Mouse (Mus musculus): ENCODE data around the gene Rnf7.
"Not testable (repeated sequence)": the region's sequence is repeated elsewhere in the genome, so short reads cannot be mapped to it uniquely, and the experiment has no call there.

Rnf7 gene

DNA sequence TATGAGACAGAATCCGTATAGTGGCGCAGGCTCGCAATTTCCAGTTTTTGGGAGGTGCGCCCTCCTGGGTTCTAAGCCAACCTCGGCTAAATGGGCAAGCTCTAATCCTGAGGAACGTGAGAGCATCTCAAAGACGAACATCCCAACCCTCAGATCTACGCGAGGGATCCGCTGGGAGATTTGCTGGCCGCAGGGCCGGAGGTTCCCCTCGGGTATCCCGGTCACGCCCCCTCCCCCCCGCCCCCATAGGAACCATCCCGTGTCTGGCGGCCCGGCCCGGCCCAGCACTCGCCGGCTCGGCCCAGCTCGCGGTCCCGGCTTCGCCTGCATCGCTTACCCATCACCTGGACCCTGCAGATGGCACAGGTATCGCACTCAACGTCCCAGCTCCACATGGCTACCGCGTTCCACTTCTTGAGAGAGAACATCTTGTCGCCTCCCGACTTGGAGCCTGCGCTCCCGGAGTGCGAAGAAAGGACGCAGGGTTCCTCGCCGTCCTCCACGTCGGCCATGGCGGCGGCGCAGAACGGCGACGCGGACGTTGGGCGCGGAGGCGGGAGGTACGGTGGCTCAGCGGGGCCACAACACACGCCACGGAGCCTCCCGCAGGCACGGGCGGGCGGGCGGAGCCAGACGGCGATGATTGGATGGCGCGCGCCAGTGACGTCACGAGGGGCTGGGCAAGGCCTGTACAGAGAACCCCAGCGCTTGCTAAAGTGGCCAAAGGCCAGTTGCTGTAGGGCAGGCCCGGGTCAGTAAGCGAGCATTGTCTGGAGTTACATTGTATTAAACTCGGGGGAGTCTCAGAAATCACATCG, at the start of gene Rnf7:
Rnf7 (minus strand) TSS at position 605 of the 818 bp plus-strand sequence.
- DNase-seq (ENCODE audit: low spot score), result peak; percentile 99

DNA sequence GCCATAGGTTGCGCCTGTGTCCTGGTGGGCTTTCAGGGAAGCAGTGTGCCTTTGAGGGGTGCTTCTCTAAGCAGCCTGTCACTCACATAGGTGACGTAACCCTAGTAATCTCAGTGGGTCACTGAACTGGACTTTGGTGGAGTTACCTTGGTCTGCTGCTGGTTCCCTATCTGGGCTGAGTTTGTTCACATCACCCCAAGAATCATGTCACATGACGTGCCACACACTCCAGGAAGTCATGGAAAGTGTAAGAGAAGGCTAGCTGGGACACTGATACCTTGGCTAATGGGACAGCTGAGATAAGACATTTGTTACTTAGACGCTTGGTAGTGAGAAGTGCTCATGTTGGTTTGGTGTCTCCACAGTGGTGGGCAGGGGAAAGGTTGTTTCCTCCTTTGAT, 47.5 kb upstream of the Rnf7 start:
- no peak for DNase-seq (ENCODE audit: low spot score)

DNA sequence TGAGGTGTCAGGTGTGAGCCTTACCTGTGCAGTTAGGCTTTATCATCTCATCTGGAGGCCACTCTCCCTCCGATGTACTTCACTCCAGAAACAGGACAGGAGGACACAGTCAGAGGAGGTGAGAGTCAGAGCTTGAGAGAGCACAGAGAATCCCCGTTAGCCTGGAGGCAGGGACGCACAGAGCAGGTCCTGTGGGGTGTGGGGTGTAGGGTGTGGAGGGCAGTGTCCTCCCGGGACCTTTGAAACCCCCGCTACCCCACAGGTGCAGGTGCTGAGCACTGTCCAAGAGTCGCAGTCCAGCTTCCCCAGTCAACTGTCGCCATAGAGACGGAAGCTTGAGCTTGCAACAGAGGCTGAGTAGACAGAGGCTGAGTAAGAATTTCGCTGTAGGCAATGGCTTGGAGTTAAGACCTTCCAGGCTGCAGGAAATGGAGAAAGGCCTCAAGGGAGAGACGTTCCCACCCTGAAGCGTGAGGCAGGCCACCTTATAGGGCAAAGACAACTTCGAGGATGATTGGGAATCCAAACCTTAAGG, 46.6 kb upstream of the Rnf7 start, which contains the start of gene Gm28729:
Gm28729 (minus strand) TSS at position 293 of the 535 bp plus-strand sequence.
- no peak for DNase-seq (ENCODE audit: low spot score)

DNA sequence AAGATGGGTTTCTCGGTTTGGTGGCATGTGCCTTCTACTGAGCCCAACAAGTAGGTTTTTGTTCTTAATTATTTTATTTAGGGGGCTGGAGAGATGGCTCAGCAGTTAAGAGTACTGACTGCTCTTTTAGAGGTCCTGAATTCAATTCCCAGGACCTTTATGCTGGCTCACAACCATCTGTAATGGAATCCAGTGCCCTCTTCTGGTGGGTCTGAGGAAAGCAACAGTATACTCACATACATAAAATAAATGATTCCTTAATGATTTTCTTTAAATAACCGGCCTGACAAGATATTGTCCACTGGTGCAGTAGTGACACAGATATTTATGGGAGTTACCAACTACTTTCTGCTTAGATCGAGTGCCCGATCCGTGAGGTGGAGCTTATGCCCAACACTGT, 44.7 kb upstream of the Rnf7 start:
- no peak for DNase-seq (ENCODE audit: low spot score)

DNA sequence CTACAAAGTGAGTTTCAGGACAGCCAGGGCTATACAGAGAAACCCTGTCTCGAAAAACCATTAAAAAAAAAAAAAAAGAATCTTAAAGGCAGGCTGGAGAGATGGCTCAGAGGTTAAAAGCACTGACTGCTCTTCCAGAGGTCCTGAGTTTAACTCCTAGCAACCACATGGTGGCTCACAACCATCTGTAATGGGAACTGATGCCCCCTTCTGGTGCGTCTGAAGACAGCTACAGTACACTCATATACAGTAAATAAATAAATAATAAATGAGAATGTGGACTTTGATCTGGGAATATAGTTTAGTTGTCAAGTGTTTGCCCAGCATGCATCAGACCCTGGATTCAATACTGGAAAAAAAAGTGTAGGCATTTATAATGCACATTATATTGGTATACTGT, 43.1 kb upstream of the Rnf7 start:
- not testable (repeated sequence) for DNase-seq (ENCODE audit: low spot score)

DNA sequence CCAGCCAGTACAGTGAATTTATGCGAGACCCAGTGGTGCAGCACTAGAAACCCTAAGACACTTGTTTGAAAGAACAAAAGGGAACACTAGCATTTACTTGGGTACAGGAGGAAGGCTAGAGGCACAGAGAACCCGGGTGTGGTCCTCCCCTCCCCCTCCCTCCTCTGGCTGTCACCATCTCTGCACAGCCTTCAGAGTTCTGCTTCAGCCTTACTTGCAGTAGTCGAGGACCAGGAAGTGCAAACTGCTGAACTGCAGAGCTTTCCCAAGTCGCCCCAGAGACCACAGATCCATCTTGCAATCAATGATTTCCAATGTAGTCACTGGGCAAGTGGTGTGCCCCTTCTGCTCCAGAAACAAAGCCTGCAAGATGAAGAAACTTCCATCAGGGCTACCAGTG, 39.0 kb upstream of the Rnf7 start:
- no peak for DNase-seq (ENCODE audit: low spot score)

DNA sequence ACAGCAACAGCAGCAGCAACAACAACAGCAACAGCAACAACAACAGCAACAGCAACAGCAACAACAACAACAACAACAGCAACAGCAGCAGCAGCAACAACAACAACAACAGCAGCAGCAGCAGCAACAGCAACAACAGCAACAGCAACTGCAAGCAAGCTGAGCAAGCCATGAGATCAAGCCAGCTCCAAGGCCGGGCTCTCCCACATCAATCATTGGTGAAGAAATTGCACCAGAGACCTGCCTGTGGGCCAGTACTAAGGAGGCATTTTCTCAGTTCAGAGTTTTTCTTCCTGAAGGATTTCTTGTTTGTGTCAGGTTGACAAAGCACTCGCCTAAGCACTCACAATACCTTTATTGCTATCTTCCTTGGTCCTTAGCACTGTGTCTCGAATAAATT, 38.3 kb upstream of the Rnf7 start:
- DNase-seq (ENCODE audit: low spot score), result no peak

DNA sequence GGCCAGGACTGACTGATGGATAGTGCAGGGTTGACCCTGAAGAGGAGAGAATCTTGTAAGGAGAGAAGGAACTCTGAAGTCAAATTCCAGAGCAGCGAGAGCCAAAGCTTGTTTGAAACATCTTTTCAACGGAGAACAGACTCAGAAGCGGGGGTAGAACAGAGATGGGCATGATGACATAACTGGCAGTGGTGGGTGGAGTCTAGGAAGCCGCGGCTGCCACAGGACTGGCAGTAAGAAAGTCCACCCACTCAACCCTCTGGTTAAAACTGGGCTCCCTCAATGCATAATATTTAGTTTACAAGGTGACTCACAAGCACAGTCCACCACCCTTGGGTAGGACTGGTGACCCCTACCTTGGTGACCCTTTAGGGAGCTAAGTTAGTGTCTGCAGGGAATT, 37.3 kb upstream of the Rnf7 start:
- DNase-seq (ENCODE audit: low spot score), result no peak

DNA sequence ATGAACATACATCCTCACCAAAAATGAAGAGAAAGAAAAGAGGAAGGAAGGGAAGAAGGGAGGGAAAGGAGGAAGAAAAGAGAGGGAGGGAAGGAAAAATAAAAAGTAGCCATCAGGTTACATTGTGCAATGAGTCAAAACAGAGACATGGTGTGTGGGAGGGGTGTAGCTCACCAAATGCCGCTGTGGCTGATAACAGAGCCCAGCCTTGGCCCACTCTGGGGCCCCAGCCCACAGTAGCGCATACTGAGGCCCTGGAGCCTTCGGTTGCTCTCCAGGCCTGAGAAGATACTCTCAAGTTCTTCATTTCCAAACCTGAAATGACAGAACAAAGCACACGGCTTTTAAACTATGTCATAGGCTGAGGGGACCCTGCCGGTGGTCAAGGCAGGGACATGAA, 35.8 kb upstream of the Rnf7 start:
- no peak for DNase-seq (ENCODE audit: low spot score)

DNA sequence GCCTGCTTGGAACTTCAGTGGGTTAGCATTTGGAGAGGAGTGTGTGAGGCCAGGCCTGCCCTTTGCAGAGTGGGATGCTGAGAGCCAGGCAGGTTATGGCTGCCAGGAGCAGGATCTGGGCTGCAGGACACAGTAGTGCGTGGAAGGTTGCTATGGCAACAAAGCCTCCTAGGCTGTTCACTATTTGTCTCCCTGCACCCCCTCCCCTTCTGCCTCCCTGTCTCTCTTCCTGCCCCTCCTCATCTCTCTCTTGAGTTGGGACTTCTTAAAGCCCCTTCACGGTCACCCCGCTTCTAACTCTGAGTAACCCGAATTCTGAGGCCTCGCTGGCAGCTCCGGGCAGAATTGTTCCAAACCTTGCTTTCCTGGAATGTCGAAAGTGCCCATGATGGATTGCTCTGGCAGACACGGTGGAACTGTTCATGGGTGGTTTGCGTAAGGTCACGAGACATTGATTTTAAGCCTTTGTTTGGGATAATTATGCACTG, 27.6 kb upstream of the Rnf7 start:
- no peak for DNase-seq (ENCODE audit: low spot score)

DNA sequence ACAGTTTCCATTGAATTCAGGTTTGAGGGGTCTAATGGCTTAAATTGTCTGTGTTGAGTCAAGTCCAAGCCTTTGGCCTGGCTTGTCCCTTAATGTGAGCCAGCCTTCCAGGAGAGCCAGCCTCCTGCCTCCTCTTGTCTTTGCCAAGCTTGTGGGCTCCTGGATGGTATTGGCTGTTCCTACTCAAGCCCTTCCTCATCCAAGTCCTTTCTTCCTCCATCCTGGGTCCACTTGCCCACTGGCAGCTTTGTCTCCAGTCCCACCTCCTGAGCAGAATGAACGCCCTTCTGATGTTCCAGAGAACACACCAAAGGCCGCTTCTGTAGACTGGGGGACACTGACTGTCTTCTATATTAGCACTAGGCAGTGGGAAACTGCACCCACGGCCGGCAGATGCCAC, 26.7 kb upstream of the Rnf7 start:
- DNase-seq (ENCODE audit: low spot score), result no peak

DNA sequence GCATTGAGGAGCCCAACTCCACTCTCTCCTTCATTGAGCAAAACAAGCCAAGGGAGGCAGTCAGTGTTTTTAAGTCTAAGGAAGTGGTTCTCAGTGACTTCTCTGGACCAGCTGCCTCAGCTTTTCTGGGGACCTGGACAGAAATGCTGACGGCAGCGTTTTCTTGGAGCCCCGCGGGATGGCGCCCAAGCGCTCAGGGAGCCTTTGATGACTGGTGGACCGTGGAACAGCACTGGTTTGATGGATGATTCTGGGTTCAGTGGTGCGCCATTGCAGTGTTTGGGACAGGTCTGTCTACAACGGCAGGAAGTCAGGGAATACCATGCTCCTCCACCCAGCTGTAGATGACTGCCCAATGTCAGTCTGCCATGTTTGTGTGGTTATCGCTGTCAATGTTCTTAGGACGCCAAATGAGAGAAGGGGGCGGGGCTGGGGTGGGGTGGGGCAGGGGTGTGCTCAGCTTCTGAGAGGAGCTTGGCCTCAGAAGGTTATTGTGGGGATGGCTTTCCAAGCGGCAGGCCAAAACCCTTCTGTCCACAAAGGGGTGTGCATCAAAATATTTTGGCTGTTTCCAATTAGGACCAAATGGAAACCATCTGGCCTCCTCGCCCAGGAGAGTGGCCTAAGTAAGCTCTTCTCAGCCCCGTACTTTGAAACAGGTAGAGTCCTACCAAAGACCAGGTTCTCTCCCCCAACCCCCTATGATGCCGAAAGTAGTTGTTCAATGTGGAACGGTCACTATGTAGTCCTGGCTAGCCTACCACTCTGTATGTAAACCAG, 25.8 kb upstream of the Rnf7 start:
- no peak for DNase-seq (ENCODE audit: low spot score)

DNA sequence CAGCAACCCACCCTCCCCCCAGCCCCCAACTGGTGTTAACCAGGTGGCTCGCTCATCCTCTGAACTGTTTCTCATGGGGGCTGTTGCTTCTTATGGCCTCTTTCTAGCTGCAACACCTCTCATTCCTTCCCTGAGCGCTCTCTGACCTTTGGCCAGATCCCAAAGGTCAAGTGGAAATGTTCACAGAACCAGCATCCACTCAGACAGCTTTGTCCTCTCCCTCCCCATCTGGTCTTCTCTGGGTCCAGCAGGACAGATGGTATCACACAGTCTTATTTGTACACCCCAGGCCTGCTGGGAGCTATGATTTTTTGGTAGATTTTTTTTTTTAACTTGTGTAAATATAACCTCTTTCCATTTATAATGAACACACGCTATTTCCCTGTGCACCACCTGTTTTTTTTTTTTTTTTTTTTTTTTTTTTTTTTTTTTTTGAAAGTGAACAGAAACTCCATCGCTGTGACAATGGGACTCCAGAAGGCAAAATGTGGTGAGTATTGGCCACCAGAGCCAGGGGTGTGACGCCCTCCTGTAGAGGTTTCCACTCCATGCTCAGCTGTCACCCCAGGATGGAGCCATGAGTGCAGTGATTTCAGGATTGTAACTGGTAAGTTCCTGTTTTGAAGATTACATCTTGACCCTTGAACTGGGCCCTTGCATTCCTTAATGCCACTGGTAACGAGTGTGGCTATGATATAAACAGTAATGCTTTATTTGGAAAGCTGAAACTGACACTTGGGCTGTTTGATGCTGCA, 24.6 kb upstream of the Rnf7 start:
- no peak for DNase-seq (ENCODE audit: low spot score)

DNA sequence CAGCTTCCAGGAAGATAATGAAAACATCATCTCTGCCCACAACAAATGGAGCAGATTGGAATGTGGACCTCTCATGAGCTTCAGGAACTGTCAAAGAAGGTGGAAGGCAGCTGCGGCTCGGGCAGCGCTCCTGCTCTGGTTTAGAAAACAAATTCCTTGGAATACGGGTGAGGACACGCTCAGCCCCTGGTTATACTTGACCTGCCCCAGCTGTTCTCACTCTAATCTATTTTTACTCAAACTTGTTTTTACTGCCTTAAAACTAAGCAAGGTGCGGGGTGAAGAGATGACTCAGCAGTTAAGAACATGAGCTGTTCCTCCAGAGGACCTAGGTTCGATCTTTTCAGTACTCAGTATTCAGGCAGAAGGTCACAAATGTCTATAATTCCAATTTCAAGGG, 22.7 kb upstream of the Rnf7 start:
- no peak for DNase-seq (ENCODE audit: low spot score)

DNA sequence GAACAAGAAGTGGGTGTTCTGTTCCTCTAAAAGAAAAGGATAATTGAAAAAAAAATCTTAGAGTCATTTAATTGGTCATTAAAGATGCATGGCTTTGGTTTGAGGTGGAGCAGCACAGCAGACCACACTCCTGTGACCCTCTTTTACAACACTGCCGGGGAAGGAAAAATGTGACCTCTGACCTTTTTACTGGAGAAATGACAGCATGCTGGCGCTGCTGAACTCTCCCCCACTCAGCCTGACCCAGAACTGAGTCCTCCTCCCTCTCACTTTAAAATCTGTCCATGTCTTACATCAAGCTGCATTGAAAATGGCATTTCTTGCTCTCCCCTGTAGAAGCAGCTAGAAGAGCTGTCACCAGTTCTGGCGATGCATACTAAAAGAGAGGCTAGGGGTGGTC, 14.7 kb upstream of the Rnf7 start:
- DNase-seq (ENCODE audit: low spot score), result no peak

DNA sequence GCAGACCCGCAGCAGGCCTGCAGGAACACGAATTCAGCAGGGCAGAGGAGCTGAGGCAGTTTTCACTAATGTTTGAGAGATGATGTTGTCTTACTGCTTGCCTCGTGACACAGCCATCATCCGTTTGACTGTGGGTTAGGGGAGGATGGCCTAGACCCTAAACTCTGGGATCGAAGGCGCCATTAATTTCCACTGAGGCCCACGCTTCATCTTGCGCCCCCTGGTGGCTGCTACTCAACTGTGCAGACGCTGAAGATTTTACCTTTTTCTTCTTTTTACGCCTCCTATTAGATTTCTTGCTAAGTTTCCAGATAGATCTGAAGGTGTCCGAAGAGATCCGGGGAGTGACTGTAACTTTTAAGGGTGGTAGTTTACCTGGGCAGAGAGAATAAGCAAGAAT, 13.3 kb upstream of the Rnf7 start:
- DNase-seq (ENCODE audit: low spot score), result no peak

DNA sequence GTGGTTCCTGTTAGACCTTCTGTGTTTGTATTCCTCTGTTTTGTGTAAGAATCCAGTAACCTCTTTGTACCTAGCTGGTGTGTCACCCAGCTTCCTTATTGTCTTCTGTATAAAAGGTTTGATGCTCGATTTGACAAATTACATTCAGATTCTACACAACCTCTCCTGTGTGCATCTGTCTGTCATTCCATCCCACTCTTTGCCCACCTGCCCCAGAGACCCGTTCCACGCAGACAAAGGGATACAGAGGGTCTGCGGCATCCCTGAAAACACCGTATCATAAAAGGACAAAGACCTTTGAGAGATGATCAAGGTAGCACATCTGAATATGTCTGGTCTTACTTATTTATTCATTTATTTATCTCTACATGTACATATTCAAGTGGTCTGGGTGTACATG, 9.4 kb upstream of the Rnf7 start:
- DNase-seq (ENCODE audit: low spot score), result not testable (repeated sequence)

DNA sequence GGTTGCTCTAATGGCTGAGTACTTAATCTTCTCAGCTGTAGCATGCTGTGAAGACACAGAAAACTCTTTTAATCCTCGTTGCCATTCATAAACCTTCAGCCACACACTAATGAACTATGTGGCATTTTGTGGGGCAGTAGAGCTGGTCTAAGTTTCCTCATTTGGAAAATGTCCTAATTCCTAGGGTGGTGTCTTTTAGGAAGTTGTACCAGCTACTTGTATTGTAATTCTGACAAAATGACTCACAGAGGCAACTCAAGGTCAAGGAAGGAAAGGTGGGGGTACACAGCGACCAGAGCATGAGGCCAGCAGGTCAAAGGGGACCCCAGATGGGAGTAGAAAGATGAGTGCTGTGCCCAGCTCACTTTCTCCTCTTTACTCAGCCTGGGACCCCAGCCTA, 5.2 kb upstream of the Rnf7 start:
- DNase-seq (ENCODE audit: low spot score), result no peak

DNA sequence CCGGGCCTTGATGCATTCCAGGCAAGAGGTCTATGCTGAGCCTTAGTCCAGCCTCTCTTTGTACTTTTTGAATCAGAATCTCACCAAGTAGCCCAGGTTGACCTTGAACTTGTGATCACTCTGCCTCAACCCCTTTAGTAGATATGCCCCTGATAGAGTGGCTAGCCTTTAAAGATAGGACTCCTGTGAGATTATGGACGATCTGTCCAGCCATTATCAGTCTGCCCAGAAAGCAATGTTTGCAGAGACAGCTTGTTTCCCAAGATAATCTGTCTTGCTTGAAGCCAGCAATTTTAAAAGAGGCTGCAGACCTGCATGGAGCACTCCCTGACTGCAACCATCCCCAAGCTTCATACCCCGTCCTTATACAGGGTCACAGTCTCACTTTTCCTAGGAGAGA, 4.6 kb upstream of the Rnf7 start:
- DNase-seq (ENCODE audit: low spot score), result no peak

DNA sequence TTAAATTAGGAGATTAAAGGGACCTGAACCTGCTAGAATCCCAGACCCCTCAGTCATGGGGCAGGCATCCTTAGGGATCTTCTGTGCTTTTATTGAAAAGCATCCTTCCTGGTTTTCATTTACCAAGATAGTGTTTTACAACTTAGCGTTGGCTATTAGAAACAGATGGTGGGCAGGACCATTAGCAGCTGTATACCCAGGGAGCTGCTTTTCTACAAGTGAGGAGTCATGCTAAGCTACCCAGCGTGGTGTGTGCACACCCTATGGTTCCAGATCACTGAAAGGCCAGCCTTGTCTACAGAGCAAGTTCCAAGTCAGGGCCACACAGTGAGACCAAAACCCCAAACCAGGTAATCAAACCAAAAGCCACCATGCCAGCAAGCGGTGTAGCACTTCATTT, 6.1 kb downstream of the Rnf7 start:
- no peak for DNase-seq (ENCODE audit: low spot score)

DNA sequence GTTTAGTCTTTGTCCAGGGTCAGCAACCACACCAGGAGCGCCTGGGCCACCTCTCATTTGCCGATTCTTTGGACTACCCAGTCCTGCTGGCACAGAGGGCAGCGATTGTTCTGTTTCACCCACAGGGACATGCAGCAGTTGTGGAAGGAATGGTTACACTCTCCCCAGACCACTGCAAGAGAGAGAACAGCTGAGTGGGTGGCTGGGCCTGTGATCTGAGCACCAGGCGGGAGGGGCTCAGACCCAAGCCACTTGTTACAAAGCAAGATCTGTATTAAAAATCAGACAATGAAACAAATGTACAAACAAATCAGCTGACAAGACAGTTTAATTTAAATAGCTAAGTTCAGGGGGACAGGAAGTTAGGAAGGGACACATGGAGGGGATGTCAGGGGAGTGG, 6.8 kb downstream of the Rnf7 start:
- not testable (repeated sequence) for DNase-seq (ENCODE audit: low spot score)

DNA sequence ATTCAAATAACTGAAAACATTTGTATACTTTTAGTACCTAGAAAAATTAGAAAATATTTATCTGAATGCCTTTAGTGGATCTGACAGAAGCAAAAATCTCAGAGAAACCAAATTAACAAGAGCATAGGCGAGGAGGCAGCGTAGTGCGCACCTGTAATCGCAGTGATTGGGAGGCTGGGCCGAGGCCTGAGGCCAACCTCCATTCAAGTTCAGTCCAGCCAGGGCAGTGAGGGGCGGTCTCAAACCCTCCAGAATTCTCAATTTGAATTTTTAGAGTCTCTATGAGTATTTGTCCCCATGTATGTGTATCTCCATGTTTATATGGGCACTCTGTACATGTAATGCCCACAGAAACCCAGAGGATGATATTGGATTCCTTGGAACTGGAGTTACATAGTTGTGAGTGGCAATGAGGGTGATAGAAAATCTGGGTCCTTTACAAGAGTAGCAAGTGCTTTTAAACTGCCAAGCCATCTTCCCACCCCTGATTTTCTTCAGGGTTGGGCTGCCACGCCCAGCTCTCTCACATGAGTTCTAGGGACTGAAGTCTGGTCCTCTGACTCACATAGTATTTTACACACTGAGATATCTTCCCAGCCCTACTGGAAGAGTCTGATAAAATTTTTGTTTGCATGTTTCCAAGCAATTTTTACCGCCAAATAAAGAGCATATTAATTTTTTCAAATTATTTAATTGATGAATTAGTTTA, 8.1 kb downstream of the Rnf7 start:
- DNase-seq (ENCODE audit: low spot score), result no peak
